Mouse (Mus musculus): ENCODE measurements around the gene Cnga4. TPM values are rescaled to one million over a fixed set of nuclear protein-coding genes. Genes with fewer than 3 reads are reported as not detected.
"Not testable (repeated sequence)": the region's sequence is repeated elsewhere in the genome, so short reads cannot be mapped to it uniquely, and the experiment has no call there.

Cnga4 gene
- polyA plus RNA-seq, 1 experiment from 2014 or later = not detected

DNA sequence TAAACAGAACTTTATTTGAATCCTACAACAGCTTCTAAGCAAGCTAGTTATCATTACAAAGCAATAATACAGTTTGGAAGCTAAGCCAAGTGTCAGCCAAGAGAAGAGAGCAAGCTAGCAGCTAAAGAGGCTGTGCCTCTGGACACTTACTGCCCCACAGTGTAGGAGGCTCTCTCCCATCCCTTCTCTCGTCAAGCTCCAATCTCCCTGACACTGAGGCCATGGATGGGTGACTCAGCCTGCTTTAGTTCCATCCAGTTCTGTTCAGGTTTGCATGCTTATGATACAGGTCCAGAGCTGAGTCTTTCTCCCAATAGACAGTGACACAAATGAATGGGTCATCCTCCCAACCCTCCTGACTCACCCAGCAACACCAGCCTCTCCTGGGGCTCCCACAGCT lies 27.7 kb downstream of the Cnga4 start:
- no peak overlapping the region for H3K4me3 ChIP-seq (ENCODE audit: low read length)
- H3K27ac ChIP-seq (ENCODE audit: low read length) = no peak overlapping the region
- no peaks in the 10 kb centered on the region for H3K4me1 ChIP-seq (replicated peaks; ENCODE audit: control insufficient read depth, insufficient read depth, low read length)
- H3K4me2 ChIP-seq (ENCODE audit: low read depth, low read length) = no peak overlapping the region
- ATAC-seq (ENCODE audit: low read depth) = no peak
- no peak overlapping the region for H3K9ac ChIP-seq (ENCODE audit: low read length)
- no peaks in the 10 kb centered on the region for H3K9me3 ChIP-seq (ENCODE audit: control insufficient read depth, low read length)
- no peaks in the 10 kb centered on the region; the same call in 1 of the 2 replicates for H3K27me3 ChIP-seq (ENCODE audit: control insufficient read depth, insufficient read depth, low read depth, low read length)
- WGBS = 38% methylated on average over 1 of the region's 1 CpGs
- no peaks in the 10 kb centered on the region for H3K36me3 ChIP-seq (ENCODE audit: control insufficient read depth, insufficient read depth, low read length)

DNA sequence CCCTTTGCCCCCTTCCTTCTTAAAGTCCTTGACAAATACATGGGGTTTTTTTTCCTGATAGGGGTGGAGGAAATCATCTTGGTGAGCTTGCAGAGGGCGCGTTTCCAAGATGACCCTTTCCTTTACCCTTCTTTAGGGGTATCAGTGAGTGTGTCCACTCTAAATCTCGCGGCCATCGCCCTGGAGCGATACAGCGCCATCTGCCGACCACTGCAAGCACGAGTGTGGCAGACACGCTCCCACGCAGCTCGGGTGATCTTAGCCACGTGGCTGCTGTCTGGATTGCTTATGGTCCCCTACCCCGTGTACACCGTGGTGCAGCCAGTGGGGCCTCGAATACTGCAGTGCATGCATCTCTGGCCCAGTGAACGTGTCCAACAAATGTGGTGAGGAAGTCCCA lies 29.5 kb downstream of the Cnga4 start:
- Histone ChIP-seq H3K27ac (ENCODE audit: low read length) (no peak overlapping the region), H3K9ac (ENCODE audit: low read length) (no peak overlapping the region), H3K36me3 (ENCODE audit: control insufficient read depth, insufficient read depth, low read length) (no peaks in the 10 kb centered on the region), H3K4me1 (replicated peaks; ENCODE audit: control insufficient read depth, insufficient read depth, low read length) (peaks cover 3% of the 10 kb centered on the region; the same call in 1 of the 2 replicates), H3K4me3 (ENCODE audit: low read length) (no peak overlapping the region), H3K27me3 (ENCODE audit: control insufficient read depth, insufficient read depth, low read depth, low read length) (no peaks in the 10 kb centered on the region), H3K4me2 (ENCODE audit: low read depth, low read length) (no peak overlapping the region), H3K9me3 (ENCODE audit: control insufficient read depth, low read length) (no peaks in the 10 kb centered on the region)
- no peak for ATAC-seq (ENCODE audit: low read depth)
- 82% methylated on average over 17 of the region's 17 CpGs for WGBS

DNA sequence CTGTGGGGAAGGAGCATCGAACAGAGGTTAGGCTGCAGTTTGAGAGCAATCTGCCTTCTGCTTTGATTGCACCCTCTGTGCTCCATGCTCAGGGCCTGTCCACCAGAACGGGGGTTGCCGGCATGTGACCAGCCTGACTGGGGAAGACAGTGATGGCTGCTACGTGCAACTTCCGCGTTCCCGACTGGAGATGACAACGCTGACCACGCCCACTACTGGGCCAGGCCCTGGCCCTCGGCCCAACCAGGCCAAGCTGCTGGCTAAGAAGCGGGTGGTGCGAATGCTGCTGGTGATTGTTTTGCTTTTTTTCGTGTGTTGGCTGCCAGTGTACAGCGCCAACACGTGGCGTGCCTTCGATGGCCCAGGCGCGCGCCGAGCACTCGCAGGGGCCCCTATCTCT lies 30.4 kb downstream of the Cnga4 start:
- H3K9ac ChIP-seq (ENCODE audit: low read length) = no peak overlapping the region
- WGBS = 74% methylated on average over 22 of the region's 22 CpGs
- H3K4me2 ChIP-seq (ENCODE audit: low read depth, low read length) = no peak overlapping the region
- no peak for ATAC-seq (ENCODE audit: low read depth)
- no peak overlapping the region for H3K27ac ChIP-seq (ENCODE audit: low read length)
- H3K27me3 ChIP-seq (ENCODE audit: control insufficient read depth, insufficient read depth, low read depth, low read length) = no peaks in the 10 kb centered on the region
- H3K36me3 ChIP-seq (ENCODE audit: control insufficient read depth, insufficient read depth, low read length) = no peaks in the 10 kb centered on the region
- no peaks in the 10 kb centered on the region for H3K9me3 ChIP-seq (ENCODE audit: control insufficient read depth, low read length)
- H3K4me3 ChIP-seq (ENCODE audit: low read length) = no peak overlapping the region
- peaks cover 3% of the 10 kb centered on the region; the same call in 1 of the 2 replicates for H3K4me1 ChIP-seq (replicated peaks; ENCODE audit: control insufficient read depth, insufficient read depth, low read length)

DNA sequence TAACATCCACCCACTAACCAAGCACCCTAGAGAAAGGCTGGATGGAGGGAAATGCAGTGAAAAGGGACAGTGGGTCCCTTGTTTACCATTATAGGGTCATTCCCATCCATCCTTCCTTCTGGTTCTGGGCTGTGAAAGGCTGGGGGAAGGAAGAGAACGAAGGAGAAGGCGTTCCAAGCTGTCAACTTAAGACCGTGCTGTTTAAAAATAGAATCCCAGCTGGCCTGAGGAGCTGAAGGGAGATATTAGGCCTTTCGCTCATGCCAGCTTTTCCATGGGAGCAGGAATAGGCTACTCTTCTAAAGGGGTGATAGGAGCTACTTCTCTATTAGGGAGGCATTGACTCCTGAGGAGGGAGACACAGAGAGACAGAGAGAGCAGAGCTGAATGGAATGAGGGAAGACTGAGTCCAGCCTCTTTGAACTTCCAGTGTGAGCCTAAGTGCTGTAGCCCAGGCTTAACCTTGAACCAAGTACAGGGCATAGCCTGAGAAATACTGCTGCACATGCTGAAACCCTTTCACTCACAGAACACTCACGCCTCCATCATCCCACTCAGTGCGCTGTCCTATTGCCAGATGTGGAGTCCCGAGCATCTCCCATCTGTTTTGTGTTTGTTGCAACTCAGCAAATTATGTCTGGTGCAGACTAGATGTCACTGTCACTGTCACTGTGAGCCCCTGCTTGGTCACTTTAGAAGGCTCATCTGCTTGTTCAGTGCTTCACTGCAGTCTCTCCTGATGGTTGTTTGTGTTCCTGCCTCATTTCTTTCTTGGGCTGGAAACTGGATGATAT lies 33.8 kb downstream of the Cnga4 start:
- Histone ChIP-seq H3K9ac (ENCODE audit: low read length) (no peak overlapping the region), H3K27ac (ENCODE audit: low read length) (no peak overlapping the region), H3K27me3 (ENCODE audit: control insufficient read depth, insufficient read depth, low read depth, low read length) (no peaks in the 10 kb centered on the region), H3K4me3 (ENCODE audit: low read length) (no peak overlapping the region), H3K9me3 (ENCODE audit: control insufficient read depth, low read length) (no peaks in the 10 kb centered on the region), H3K4me1 (replicated peaks; ENCODE audit: control insufficient read depth, insufficient read depth, low read length) (peaks cover 3% of the 10 kb centered on the region; the same call in 1 of the 2 replicates), H3K36me3 (ENCODE audit: control insufficient read depth, insufficient read depth, low read length) (no peaks in the 10 kb centered on the region), H3K4me2 (ENCODE audit: low read depth, low read length) (no peak overlapping the region)
- ATAC-seq (ENCODE audit: low read depth) = peak; percentile 71
- 56% methylated on average over 7 of the region's 7 CpGs for WGBS

DNA sequence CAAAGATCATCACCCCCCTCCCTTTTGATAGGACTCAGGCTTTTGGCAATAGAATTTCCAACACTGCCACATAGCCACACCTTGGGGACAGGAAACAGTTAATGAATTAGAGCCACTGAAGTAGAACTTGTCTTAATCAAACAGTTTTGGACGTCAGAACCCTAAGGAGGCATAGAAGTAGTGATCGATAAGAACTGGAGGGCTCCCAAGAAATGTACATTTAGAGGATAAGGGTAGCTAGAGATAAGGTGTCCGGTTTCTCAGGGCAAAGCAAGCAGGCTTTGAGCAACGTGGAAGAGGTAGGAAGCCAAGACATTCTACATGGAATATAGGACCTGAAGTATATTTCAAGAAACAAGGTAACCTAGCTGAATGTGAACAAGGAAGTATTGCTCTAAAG lies 37.1 kb downstream of the Cnga4 start:
- peaks cover 3% of the 10 kb centered on the region; the same call in 1 of the 2 replicates for H3K4me1 ChIP-seq (replicated peaks; ENCODE audit: control insufficient read depth, insufficient read depth, low read length)
- no peak overlapping the region for H3K4me3 ChIP-seq (ENCODE audit: low read length)
- no peak overlapping the region for H3K9ac ChIP-seq (ENCODE audit: low read length)
- no peaks in the 10 kb centered on the region for H3K36me3 ChIP-seq (ENCODE audit: control insufficient read depth, insufficient read depth, low read length)
- WGBS = 27% methylated on average over 4 of the region's 4 CpGs
- H3K9me3 ChIP-seq (ENCODE audit: control insufficient read depth, low read length) = no peaks in the 10 kb centered on the region
- no peaks in the 10 kb centered on the region for H3K27me3 ChIP-seq (ENCODE audit: control insufficient read depth, insufficient read depth, low read depth, low read length)
- no peak overlapping the region for H3K27ac ChIP-seq (ENCODE audit: low read length)
- no peak for ATAC-seq (ENCODE audit: low read depth)
- no peak overlapping the region for H3K4me2 ChIP-seq (ENCODE audit: low read depth, low read length)

DNA sequence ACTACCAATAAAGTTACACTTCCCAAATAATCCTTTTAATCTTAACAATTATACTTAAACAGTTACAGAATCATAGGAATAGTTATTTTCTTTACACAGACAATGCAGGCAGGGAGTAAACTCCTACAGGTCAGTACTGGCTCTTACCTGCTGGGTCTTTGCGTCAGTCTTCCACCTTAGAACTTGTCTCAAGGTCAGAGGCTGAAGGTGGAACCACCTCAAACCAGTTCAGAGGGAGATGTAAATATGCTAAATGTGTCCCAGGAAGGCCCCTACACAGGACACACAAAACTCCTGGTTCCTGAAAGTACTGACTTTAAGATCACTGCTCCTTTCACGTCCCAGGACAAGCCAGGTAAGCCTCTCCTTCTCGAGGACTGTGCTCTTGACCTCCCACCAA lies 40.7 kb downstream of the Cnga4 start:
- H3K9me3 ChIP-seq (ENCODE audit: control insufficient read depth, low read length) = no peaks in the 10 kb centered on the region
- no peak overlapping the region for H3K4me3 ChIP-seq (ENCODE audit: low read length)
- H3K4me1 ChIP-seq (replicated peaks; ENCODE audit: control insufficient read depth, insufficient read depth, low read length) = no peaks in the 10 kb centered on the region
- H3K4me2 ChIP-seq (ENCODE audit: low read depth, low read length) = no peak overlapping the region
- H3K27ac ChIP-seq (ENCODE audit: low read length) = no peak overlapping the region
- 56% methylated on average over 3 of the region's 3 CpGs for WGBS
- no peak overlapping the region for H3K9ac ChIP-seq (ENCODE audit: low read length)
- no peaks in the 10 kb centered on the region for H3K27me3 ChIP-seq (ENCODE audit: control insufficient read depth, insufficient read depth, low read depth, low read length)
- H3K36me3 ChIP-seq (ENCODE audit: control insufficient read depth, insufficient read depth, low read length) = no peaks in the 10 kb centered on the region
- ATAC-seq (ENCODE audit: low read depth) = no peak

DNA sequence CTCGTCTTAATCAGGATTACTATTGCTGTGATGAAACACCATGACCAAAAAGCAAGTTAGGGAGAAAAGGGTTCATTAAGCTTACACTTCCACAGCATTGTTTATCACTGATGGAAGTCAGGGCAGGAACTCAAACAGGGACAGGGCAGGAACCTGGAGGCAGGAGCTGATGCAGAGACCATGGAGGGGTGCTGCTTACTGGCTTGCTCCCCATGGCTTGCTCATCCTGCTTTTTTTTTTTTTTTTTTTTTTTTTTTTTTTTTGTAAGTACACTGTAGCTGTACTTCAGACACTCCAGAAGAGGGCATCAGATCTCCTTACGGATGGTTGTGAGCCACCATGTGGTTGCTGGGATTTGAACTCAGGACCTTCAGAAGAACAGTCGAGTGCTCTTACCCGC lies 49.0 kb downstream of the Cnga4 start:
- not testable (repeated sequence) for H3K4me3 ChIP-seq (ENCODE audit: low read length); H3K9me3 ChIP-seq (ENCODE audit: control insufficient read depth, low read length); H3K27ac ChIP-seq (ENCODE audit: low read length); H3K9ac ChIP-seq (ENCODE audit: low read length); H3K4me2 ChIP-seq (ENCODE audit: low read depth, low read length); H3K27me3 ChIP-seq (ENCODE audit: control insufficient read depth, insufficient read depth, low read depth, low read length); H3K4me1 ChIP-seq (replicated peaks; ENCODE audit: control insufficient read depth, insufficient read depth, low read length); ATAC-seq (ENCODE audit: low read depth); H3K36me3 ChIP-seq (ENCODE audit: control insufficient read depth, insufficient read depth, low read length)
- 87% methylated on average over 4 of the region's 4 CpGs for WGBS

Other genes starting within 250 kb of the Cnga4 start
- not detected in 2 replicates for gene Olfr684, start 240.9 kb upstream of the Cnga4 start, polyA plus RNA-seq (2015; fragmentation: Nextera tagmentation; extraction: Ambion mirVana)
- gene Olfr685, start 218.6 kb upstream of the Cnga4 start, polyA plus RNA-seq (2015; fragmentation: Nextera tagmentation; extraction: Ambion mirVana) = not detected in 2 replicates
- gene Olfr686, start 197.1 kb upstream of the Cnga4 start, polyA plus RNA-seq (2015; fragmentation: Nextera tagmentation; extraction: Ambion mirVana) = not detected in 2 replicates
- gene Olfr688, start 116.5 kb upstream of the Cnga4 start, polyA plus RNA-seq (2015; fragmentation: Nextera tagmentation; extraction: Ambion mirVana) = not detected in 2 replicates
- gene Olfr689, start 93.4 kb upstream of the Cnga4 start, polyA plus RNA-seq (2015; fragmentation: Nextera tagmentation; extraction: Ambion mirVana) = not detected in 2 replicates
- gene Olfr690, start 70.5 kb upstream of the Cnga4 start, polyA plus RNA-seq (2015; fragmentation: Nextera tagmentation; extraction: Ambion mirVana) = not detected in 2 replicates
- gene Olfr691, start 62.3 kb upstream of the Cnga4 start, polyA plus RNA-seq (2015; fragmentation: Nextera tagmentation; extraction: Ambion mirVana) = not detected in 2 replicates
- not detected in 2 replicates for gene Olfr692, start 36.3 kb upstream of the Cnga4 start, polyA plus RNA-seq (2015; fragmentation: Nextera tagmentation; extraction: Ambion mirVana)
- not detected in 2 replicates for gene Gm5901, start 29.5 kb upstream of the Cnga4 start, polyA plus RNA-seq (2015; fragmentation: Nextera tagmentation; extraction: Ambion mirVana)
- gene Fam160a2, start 4.5 kb upstream of the Cnga4 start, polyA plus RNA-seq (2015; fragmentation: Nextera tagmentation; extraction: Ambion mirVana) = 39.3 and 41.4 TPM in 2 replicates
- 0.26 and 0.60 TPM in 2 replicates for gene Cckbr, start 21.2 kb downstream of the Cnga4 start, polyA plus RNA-seq (2015; fragmentation: Nextera tagmentation; extraction: Ambion mirVana)
- 90.2 and 97.1 TPM in 2 replicates for gene Cavin3, start 77.7 kb downstream of the Cnga4 start, polyA plus RNA-seq (2015; fragmentation: Nextera tagmentation; extraction: Ambion mirVana)
- 47.8 and 50.3 TPM in 2 replicates for gene Smpd1, start 149.8 kb downstream of the Cnga4 start, polyA plus RNA-seq (2015; fragmentation: Nextera tagmentation; extraction: Ambion mirVana)
- gene Apbb1, start 177.1 kb downstream of the Cnga4 start, polyA plus RNA-seq (2015; fragmentation: Nextera tagmentation; extraction: Ambion mirVana) = 46.3 and 48.0 TPM in 2 replicates
- gene Hpx, start 195.6 kb downstream of the Cnga4 start, polyA plus RNA-seq (2015; fragmentation: Nextera tagmentation; extraction: Ambion mirVana) = 1.0 and 4.6 TPM in 2 replicates
- 61.8 and 67.0 TPM in 2 replicates for gene Trim3, start 229.0 kb downstream of the Cnga4 start, polyA plus RNA-seq (2015; fragmentation: Nextera tagmentation; extraction: Ambion mirVana)
- gene Timm10b, start 235.5 kb downstream of the Cnga4 start, polyA plus RNA-seq (2015; fragmentation: Nextera tagmentation; extraction: Ambion mirVana) = 181 and 208 TPM in 2 replicates
- 78.0 and 81.5 TPM in 2 replicates for gene Arfip2, start 235.8 kb downstream of the Cnga4 start, polyA plus RNA-seq (2015; fragmentation: Nextera tagmentation; extraction: Ambion mirVana)
- gene Gm45799, start 236.0 kb downstream of the Cnga4 start, polyA plus RNA-seq (2015; fragmentation: Nextera tagmentation; extraction: Ambion mirVana) = 24.9 and 35.7 TPM in 2 replicates
- gene Dnhd1, start 246.3 kb downstream of the Cnga4 start, polyA plus RNA-seq (2015; fragmentation: Nextera tagmentation; extraction: Ambion mirVana) = 0.55 and 1.4 TPM in 2 replicates